Mouse (Mus musculus) CD8-positive naive resting alpha-beta T cell, adult 2 months (primary cell): ENCODE measurements around the gene Krt86.
"Not testable (repeated sequence)": the region's sequence is repeated elsewhere in the genome, so short reads cannot be mapped to it uniquely, and the experiment has no call there.

ENCODE experiments used
- DNase-seq, 2 experiments: peaks; one replicate each; pipeline ENCODE4 v3.0.0; 2022; ENCODE audit warnings: low read depth in 2 of 2, low spot score in 2 of 2

The Krt86 gene

GRCm38 (mm10) chr15:101492718-101493117, 19.4 kb downstream of the Krt86 start:
- DNase-seq, result no peak

GRCm38 (mm10) chr15:101493713-101494112, 20.4 kb downstream of the Krt86 start:
- DNase-seq, result no peak

- DNase-seq, result no peak
These were observed 20.9 kb downstream of the Krt86 start for GRCm38 (mm10) chr15:101494203-101494602.

GRCm38 (mm10) chr15:101495266-101495665, 22.0 kb downstream of the Krt86 start:
- DNase-seq, result no peak

- no peak for DNase-seq
These were observed 23.9 kb downstream of the Krt86 start for GRCm38 (mm10) chr15:101497181-101497580.

GRCm38 (mm10) chr15:101506896-101507758, 33.8 kb downstream of the Krt86 start:
- DNase-seq, result no peak

- no peak for DNase-seq
These were observed 35.0 kb downstream of the Krt86 start for GRCm38 (mm10) chr15:101508247-101508646.

- not testable (repeated sequence) for DNase-seq
These were observed 43.9 kb downstream of the Krt86 start, which contains the start of gene Gm49425 for GRCm38 (mm10) chr15:101517161-101517560. Gene Gm49425, minus strand, starts transcription at chr15:101517261.

GRCm38 (mm10) chr15:101519792-101520191, 46.5 kb downstream of the Krt86 start:
- DNase-seq, result no peak

- no peak for DNase-seq
These were observed 49.4 kb downstream of the Krt86 start for GRCm38 (mm10) chr15:101522556-101523232.
